Mouse (Mus musculus) T-cell, adult 2 months (primary cell): ENCODE results near the gene Cenpu.

Experiments
- DNase-seq: peaks from one replicate; pipeline ENCODE4 v3.0.0; 2022; ENCODE audit warnings: low spot score

Gene Cenpu

GRCm38 (mm10) chr8:46551615-46552440 is at the start of gene Cenpu:
Cenpu (plus strand) TSS chr8:46552028.
- peak; percentile 98 for DNase-seq

DNA sequence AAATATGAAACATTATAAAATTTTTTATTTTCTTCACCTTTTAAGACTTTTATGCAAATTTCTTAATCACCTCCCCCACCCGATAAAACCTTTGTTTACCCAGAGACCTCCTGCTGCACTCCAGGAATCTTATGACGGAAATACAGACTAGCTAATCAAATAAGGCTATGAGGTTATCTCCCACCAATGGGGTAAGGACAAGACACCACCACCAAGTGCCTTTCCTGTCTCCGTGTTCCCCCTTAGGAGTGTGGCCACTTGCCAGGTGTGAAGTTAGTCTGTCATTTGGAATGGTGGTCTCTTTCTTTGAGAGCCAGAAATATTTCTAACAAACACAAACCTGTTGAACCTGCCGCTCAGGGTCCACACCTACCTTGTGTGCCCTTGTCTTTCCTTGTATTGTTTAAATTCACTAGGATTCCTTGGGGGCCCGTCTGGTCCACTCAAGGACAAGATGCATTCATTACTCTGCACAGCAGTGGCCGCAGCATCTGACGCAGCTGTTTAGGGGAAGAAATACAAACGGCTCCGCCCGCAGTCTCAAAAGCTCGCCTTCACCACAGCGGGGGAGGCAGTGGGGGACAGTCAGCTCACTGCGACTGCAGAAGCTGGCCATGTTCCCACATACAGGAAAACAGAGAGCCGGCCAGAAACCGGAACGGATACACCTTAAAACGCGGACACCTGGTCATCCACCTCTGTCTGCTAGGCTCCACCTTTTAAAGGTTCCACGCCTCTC is 49.3 kb upstream of the Cenpu start:
- DNase-seq: no peak

GRCm38 (mm10) chr8:46503072-46503695 is 48.6 kb upstream of the Cenpu start:
- no peak for DNase-seq

DNA sequence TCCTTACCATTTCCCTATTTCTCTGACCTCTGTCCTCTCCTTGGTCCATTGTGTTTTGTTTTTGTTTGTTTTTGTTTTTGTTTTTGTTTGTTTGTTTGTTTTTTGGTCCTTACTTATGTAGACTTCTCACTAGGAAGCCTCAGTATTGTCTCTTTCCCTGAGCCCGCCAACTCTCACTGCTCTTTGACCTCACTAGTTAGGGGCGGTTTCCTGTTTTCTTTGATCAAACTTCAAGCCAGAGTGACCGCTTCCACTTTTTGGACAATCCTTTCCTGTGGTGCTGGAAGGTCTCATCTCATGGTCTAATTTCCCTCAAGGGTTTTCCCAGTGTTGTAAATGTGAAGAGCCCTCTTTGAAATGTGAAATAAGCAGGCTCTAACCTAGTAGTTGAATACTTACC is 47.6 kb upstream of the Cenpu start:
- no peak for DNase-seq

DNA sequence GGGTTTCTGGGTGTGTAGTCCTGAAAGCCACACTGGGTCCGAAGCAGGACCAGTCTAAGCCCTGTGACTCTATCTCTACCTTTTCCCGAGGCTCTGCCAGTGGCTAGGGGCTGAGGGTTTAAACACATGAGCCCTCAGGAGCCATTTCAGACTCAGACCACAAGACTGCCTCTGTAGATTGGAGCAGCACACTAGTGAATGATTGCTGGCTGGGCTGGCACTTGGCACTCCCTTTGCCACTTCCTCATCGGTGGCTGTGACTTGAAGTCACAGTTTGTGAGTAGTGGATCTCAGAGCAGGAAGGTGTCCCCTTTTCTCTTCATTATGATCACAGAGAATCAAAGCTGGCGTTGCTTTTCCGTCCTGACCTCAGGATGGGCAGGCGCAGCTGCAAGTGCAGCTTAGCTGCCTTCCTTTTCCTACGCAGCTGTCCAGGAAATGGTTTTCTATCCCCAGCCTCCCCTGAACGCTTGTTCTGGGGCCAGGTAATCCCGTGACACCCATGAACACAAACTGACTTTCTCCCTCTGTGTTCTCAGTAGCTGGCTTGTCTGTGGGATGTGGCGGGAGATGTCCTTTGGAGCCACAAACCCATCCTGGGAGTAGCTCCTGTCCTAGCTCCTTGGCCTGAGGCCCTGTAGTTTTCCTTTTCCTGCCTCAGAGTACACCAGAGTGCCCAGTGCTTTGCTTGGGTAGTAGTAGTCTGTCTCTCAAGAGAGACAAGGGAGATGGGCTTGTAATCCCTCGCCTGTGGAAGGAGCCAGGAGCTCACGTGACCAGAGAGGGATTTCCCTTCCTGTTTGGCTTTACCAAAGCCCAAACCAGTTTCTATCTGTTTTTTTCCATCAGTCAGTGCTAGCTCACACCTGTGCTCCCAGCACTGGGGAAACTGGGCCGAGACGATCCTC is 43.1 kb upstream of the Cenpu start:
- DNase-seq: no peak

GRCm38 (mm10) chr8:46509474-46509873 is 42.4 kb upstream of the Cenpu start:
- DNase-seq: no peak

DNA sequence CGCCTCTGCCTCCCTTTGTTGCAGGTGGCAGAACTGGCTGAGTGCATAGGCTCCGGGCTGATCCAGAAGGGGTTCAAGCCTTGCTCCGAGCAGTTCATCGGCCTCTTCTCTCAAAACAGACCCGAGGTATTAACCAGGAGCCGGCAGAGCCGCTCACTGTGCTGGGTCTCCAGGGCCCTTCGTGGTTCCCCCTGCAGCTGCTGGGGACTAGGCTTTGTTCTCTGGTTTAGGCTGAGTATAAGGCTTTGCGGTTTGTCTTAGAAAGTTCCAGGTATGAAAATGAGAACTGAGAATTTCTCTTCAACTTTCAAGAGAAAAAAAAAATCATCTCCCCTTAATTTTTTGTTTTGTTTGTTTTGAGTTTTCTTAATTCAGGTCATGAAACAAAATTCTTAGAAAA is 40.5 kb upstream of the Cenpu start:
- no peak for DNase-seq

- DNase-seq: no peak
Measured at GRCm38 (mm10) chr8:46512538-46512937, 39.3 kb upstream of the Cenpu start.

DNA sequence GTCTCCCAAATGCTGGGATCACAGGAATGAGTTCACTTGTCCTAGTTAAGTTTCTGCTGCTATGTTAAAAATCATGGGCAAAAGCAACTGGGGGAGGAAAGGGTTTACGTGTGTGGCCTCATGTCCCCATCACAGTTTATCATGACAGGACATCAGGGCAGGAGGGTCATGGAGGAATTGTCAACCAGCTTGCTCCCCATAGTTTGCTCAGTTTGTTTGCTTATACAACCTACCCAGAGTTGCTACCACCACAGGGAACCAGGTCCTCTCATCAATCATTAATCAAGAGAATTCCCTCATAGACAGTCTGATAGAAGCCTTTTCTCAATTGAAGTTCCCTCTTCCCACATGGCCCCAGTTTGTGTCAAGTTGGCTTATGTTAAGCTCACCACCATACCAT is 37.8 kb upstream of the Cenpu start:
- DNase-seq: no peak

DNA sequence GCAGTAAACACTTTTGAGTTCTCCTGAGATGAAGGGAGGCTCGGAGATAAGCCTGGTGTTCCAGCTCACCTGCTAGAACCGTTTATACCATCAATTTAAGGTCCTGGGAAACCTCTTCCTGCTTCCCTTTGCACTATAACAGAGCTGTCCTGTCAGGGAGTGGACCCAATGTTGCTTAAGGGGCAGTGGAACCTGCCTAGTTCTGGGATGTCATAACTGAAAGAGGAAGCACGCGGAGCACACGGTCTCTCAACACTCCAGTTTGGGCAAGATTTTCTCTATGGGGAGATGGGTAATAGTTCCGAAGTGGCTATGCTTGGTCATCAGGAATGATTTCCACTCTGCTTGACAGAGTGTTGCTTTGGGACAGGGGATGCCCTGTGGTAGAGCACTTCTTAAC is 31.2 kb upstream of the Cenpu start:
- no peak for DNase-seq

GRCm38 (mm10) chr8:46526098-46526497 is 25.7 kb upstream of the Cenpu start:
- no peak for DNase-seq

DNA sequence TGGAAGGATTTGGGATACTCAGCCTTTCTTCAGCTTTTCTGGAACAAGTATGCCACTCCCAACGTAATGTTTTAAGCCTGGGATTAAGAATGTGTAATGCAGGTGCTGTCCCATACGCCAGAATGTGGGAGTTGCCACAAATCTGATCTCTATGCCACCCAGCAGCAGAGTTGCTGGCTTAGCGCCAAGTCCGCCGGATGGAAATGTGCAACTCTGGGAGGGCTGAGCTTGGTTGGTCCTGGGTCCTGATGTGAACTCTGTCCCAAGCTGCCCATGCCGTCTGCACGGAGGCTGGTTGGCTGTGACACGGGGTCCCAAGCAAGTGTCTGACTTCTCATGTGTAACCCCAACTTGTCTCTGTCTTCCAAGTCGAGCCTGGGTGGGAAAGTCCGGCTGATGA is 25.0 kb upstream of the Cenpu start:
- DNase-seq: no peak

- no peak for DNase-seq
Measured at GRCm38 (mm10) chr8:46529508-46529907, 22.3 kb upstream of the Cenpu start.

DNA sequence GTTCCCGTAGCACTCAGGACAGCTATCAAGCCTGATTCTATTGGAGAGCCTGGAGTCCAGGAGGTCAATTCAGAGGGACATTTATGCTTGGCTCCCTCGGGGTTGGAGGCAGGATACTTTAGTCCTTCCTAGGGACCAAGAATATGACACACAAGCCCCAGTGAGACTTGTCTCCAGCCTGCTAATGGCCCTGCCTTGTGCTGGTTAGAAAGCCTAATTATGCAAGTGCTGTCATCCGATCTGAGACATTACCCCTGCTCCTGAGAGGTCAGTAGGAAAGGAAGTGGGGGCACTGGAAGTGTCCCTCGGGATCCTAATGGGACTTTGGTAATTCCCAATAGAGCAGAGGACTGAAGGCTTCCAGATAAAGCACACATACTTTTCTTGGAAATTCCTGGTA is 21.3 kb upstream of the Cenpu start:
- DNase-seq: no peak

GRCm38 (mm10) chr8:46533926-46534325 is 17.9 kb upstream of the Cenpu start:
- no peak for DNase-seq

GRCm38 (mm10) chr8:46539701-46540100 is 12.1 kb upstream of the Cenpu start:
- DNase-seq: no peak

DNA sequence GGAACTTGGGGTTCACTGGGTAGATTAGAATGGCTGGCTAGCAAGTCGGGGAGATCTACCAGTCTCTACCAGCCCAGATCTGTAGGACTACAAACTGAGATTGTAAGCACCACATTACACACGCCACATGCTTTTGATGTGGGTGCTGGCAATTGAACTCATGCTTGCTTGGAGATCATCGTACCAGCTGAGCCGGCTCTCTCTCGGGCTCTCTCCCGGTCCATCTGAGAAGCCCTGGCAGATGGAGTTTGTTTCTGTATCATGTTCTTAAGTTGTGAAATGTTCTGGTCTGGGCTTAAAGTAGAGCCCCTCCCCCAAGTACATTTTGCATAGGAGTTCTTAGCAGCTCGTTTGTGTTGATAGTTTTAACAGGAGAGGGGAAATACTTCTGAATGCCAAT is 8.6 kb upstream of the Cenpu start:
- peak; percentile 77 for DNase-seq

DNA sequence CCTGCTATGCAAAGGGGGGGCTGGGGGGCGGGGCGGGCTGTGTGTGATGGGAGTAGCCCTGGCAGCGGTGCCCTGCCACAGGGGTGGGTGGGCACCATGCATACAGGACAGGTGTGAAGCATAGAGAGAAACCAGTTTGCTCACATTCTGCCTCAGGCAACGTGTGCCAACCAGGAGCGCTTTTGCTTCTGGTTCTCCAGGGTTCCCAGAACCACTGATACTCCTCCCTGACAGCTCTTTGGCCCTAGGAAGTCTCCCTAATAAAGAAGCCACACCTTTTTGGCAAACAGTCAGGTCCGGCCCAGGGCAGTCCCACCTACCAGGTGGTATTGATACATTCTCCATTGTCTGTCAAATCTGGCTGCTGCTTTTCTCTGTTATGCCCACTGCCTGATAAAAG is 8.2 kb upstream of the Cenpu start:
- DNase-seq: no peak

DNA sequence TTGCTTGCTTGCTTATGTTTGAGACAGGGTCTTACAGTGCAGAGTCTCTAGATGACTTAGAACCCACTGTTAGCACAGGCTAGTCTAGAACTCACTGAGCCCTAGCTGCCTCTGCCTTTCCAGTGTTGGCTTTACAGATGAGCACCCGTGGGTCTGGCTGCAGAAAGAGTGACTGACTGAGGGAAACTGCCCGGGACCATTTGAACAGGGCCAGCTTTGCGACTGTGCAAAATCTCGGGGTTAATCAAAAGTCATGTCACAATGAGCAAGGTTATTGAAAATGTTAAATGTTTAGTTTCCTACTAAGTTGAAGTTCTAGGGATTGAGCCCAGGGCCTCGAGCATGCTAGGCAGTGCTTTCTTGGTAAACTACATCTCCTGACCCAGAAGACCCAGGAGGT is 6.0 kb upstream of the Cenpu start:
- no peak for DNase-seq

DNA sequence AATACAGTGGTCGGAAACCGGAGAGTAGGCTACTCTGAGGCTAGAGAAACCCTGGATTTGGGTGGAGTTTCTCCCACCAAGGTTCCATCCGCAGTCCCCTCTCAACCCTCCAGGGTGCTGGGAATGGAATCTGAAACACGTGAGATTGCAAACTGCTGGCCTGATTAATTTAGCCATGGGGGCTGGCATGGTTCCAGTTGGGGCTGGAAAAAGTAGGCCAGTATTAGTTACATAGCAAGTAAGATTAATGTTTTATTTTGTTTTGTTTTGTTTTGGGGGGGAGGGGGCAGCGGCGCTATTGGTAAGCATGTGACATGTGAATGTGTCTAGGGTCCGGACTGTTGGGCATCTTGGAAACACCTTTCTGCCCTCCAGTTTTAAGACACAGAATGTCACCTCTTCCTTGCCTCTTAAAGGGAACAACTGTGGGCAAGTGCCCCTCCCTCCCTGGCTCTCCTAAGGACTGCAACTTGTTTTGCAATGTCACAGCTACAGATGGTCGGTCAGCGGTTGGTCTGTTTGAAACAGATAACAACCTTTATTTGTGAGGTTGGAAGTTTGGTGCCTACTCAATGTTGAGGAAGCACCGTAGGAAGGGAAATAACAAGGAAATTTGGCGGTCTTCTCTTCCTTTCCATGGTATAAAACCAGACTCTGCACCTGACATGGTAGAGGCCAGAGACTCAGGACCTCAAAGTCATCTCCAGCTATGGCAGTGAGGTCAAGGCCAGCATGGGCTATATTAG is 5.2 kb upstream of the Cenpu start:
- no peak for DNase-seq

GRCm38 (mm10) chr8:46547245-46547644 is 4.6 kb upstream of the Cenpu start:
- DNase-seq: peak; percentile 18
